Mouse (Mus musculus): ENCODE measurements around the gene Tex45. TPM values are rescaled to one million over a fixed set of nuclear protein-coding genes. Genes with fewer than 3 reads are reported as not detected.

The Tex45 gene
- not detected for polyA plus RNA-seq (2014; fragmentation: Illumina TruSeq; extraction: RNeasy Lipid Tissue Mini Kit (QIAGEN cat#74804); ENCODE audit: low read depth, low replicate concordance)

GRCm38 (mm10) chr8:3470562-3470961, at the start of gene Tex45:
Gene Tex45, plus strand, starts transcription at chr8:3470862.

GRCm38 (mm10) chr8:3467006-3467885, 3.4 kb upstream of the Tex45 start, which contains the start of gene Pex11g:
Gene Pex11g, minus strand, starts transcription at chr8:3467680.

GRCm38 (mm10) chr8:3492901-3493844, 22.5 kb downstream of the Tex45 start, which contains the start of gene Zfp358:
Gene Zfp358, plus strand, starts transcription at chr8:3493138.

GRCm38 (mm10) chr8:3500235-3501090, 29.8 kb downstream of the Tex45 start, which contains the start of gene Mcoln1:
Gene Mcoln1, plus strand, starts transcription at chr8:3500457.

GRCm38 (mm10) chr8:3515260-3515671, 44.6 kb downstream of the Tex45 start, which contains the start of gene Pnpla6:
Gene Pnpla6, plus strand, starts transcription at chr8:3515384.

Other genes with a start within 250 kb of the Tex45 start
- 58.3 TPM for gene Insr, start 191.2 kb upstream of the Tex45 start, polyA plus RNA-seq (2014; fragmentation: Illumina TruSeq; extraction: RNeasy Lipid Tissue Mini Kit (QIAGEN cat#74804); ENCODE audit: low read depth, low replicate concordance)
- gene A430078G23Rik, start 117.4 kb upstream of the Tex45 start, polyA plus RNA-seq (2014; fragmentation: Illumina TruSeq; extraction: RNeasy Lipid Tissue Mini Kit (QIAGEN cat#74804); ENCODE audit: low read depth, low replicate concordance): not detected
- gene Arhgef18, start 77.9 kb upstream of the Tex45 start, polyA plus RNA-seq (2014; fragmentation: Illumina TruSeq; extraction: RNeasy Lipid Tissue Mini Kit (QIAGEN cat#74804); ENCODE audit: low read depth, low replicate concordance): 10.0 TPM
- gene Pex11g, start 3.2 kb upstream of the Tex45 start, polyA plus RNA-seq (2014; fragmentation: Illumina TruSeq; extraction: RNeasy Lipid Tissue Mini Kit (QIAGEN cat#74804); ENCODE audit: low read depth, low replicate concordance): 1.5 TPM
- 2.0 TPM for gene Zfp358, start 22.3 kb downstream of the Tex45 start, polyA plus RNA-seq (2014; fragmentation: Illumina TruSeq; extraction: RNeasy Lipid Tissue Mini Kit (QIAGEN cat#74804); ENCODE audit: low read depth, low replicate concordance)
- 9.3 TPM for gene Mcoln1, start 29.6 kb downstream of the Tex45 start, polyA plus RNA-seq (2014; fragmentation: Illumina TruSeq; extraction: RNeasy Lipid Tissue Mini Kit (QIAGEN cat#74804); ENCODE audit: low read depth, low replicate concordance)
- 8.4 TPM for gene Pnpla6, start 44.5 kb downstream of the Tex45 start, polyA plus RNA-seq (2014; fragmentation: Illumina TruSeq; extraction: RNeasy Lipid Tissue Mini Kit (QIAGEN cat#74804); ENCODE audit: low read depth, low replicate concordance)
- 2.2 TPM for gene C330021F23Rik, start 97.1 kb downstream of the Tex45 start, polyA plus RNA-seq (2014; fragmentation: Illumina TruSeq; extraction: RNeasy Lipid Tissue Mini Kit (QIAGEN cat#74804); ENCODE audit: low read depth, low replicate concordance)
- gene Camsap3, start 116.4 kb downstream of the Tex45 start, polyA plus RNA-seq (2014; fragmentation: Illumina TruSeq; extraction: RNeasy Lipid Tissue Mini Kit (QIAGEN cat#74804); ENCODE audit: low read depth, low replicate concordance): 1.6 TPM
- gene Xab2, start 150.5 kb downstream of the Tex45 start, polyA plus RNA-seq (2014; fragmentation: Illumina TruSeq; extraction: RNeasy Lipid Tissue Mini Kit (QIAGEN cat#74804); ENCODE audit: low read depth, low replicate concordance): 0.12 TPM
- 17.4 TPM for gene Pet100, start 150.7 kb downstream of the Tex45 start, polyA plus RNA-seq (2014; fragmentation: Illumina TruSeq; extraction: RNeasy Lipid Tissue Mini Kit (QIAGEN cat#74804); ENCODE audit: low read depth, low replicate concordance)
- not detected for gene Pcp2, start 154.7 kb downstream of the Tex45 start, polyA plus RNA-seq (2014; fragmentation: Illumina TruSeq; extraction: RNeasy Lipid Tissue Mini Kit (QIAGEN cat#74804); ENCODE audit: low read depth, low replicate concordance)
- 18.8 TPM for gene Stxbp2, start 160.1 kb downstream of the Tex45 start, polyA plus RNA-seq (2014; fragmentation: Illumina TruSeq; extraction: RNeasy Lipid Tissue Mini Kit (QIAGEN cat#74804); ENCODE audit: low read depth, low replicate concordance)
- 1.3 TPM for gene Retn, start 184.9 kb downstream of the Tex45 start, polyA plus RNA-seq (2014; fragmentation: Illumina TruSeq; extraction: RNeasy Lipid Tissue Mini Kit (QIAGEN cat#74804); ENCODE audit: low read depth, low replicate concordance)
- not detected for gene Mcemp1, start 194.9 kb downstream of the Tex45 start, polyA plus RNA-seq (2014; fragmentation: Illumina TruSeq; extraction: RNeasy Lipid Tissue Mini Kit (QIAGEN cat#74804); ENCODE audit: low read depth, low replicate concordance)
- gene Fcor, start 201.5 kb downstream of the Tex45 start, polyA plus RNA-seq (2014; fragmentation: Illumina TruSeq; extraction: RNeasy Lipid Tissue Mini Kit (QIAGEN cat#74804); ENCODE audit: low read depth, low replicate concordance): not detected
- 7.9 TPM for gene Trappc5, start 205.4 kb downstream of the Tex45 start, polyA plus RNA-seq (2014; fragmentation: Illumina TruSeq; extraction: RNeasy Lipid Tissue Mini Kit (QIAGEN cat#74804); ENCODE audit: low read depth, low replicate concordance)
- gene Fcer2a, start 223.3 kb downstream of the Tex45 start, polyA plus RNA-seq (2014; fragmentation: Illumina TruSeq; extraction: RNeasy Lipid Tissue Mini Kit (QIAGEN cat#74804); ENCODE audit: low read depth, low replicate concordance): not detected
- not detected for gene Clec4g, start 249.8 kb downstream of the Tex45 start, polyA plus RNA-seq (2014; fragmentation: Illumina TruSeq; extraction: RNeasy Lipid Tissue Mini Kit (QIAGEN cat#74804); ENCODE audit: low read depth, low replicate concordance)

Data from kidney, adult 10 weeks (tissue).